Mouse (Mus musculus) lung, adult 2 months (tissue): Measurements from ENCODE around the gene Sptbn4. TPM values are rescaled to one million over a fixed set of nuclear protein-coding genes. Genes with fewer than 3 reads are reported as not detected.

Source experiments
- DNase-seq: peaks from one replicate; pipeline ENCODE4 v3.0.0; 2022
- H3K4me1 ChIP-seq: fragments of 200-500 bp; 2 replicates; pipeline ENCODE4 v1.6.1; 2011; ENCODE audit warnings: low read length; ENCODE audit not compliant: control insufficient read depth, insufficient read depth
- H3K4me3 ChIP-seq: fragments of 200-500 bp; replicated peaks from 2 replicates; pipeline ENCODE3; 2011; ENCODE audit warnings: low read depth, mild to moderate bottlenecking, control low read depth, low read length; ENCODE audit errors: extremely low read depth
- CTCF ChIP-seq: fragments of 200-500 bp; IDR thresholded peaks from 2 replicates; pipeline ENCODE4 v1.5.1; 2011; ENCODE audit warnings: mild to moderate bottlenecking, low read length, control low read depth; ENCODE audit not compliant: insufficient read depth
- POLR2A ChIP-seq: fragments of 200-500 bp; IDR thresholded peaks from 2 replicates; pipeline ENCODE4 v1.6.1; 2011; ENCODE audit warnings: low read depth, mild to moderate bottlenecking, control low read depth, low read length, borderline replicate concordance; ENCODE audit errors: extremely low read depth
- WGBS: fragments of 180-500 bp; shearing (Covaris S2); methylation state at CpG from one replicate; pipeline ENCODE4 v1.1.7; 2018; 5-methylcytosine and 5-hydroxymethylcytosine counted together
- polyA plus RNA-seq: library from polyadenylated mRNA; depleted of rRNA; stranded (reverse); fragments of >200 nt; gene quantifications from 2 replicates; pipeline ENCODE4 v1.2.3, GENCODE M21; 2012

Sptbn4 gene
- polyA plus RNA-seq, 1 experiment: 0.13 TPM

- Histone ChIP-seq H3K4me1 (no peaks in the 10 kb centered on the region), H3K4me3 (no peak overlapping the region)
- no peak for DNase-seq
- TF ChIP-seq POLR2A (no peak), CTCF (no peak)
- 6% methylated on average over 44 of the region's 44 CpGs for WGBS
Measured at GRCm38 (mm10) chr7:27371715-27372462, 75.6 kb downstream of the Sptbn4 start.

GRCm38 (mm10) chr7:27369111-27369510 is 78.4 kb downstream of the Sptbn4 start:
- no peak overlapping the region for H3K4me3 ChIP-seq
- no peaks in the 10 kb centered on the region for H3K4me1 ChIP-seq
- no peak for DNase-seq
- TF ChIP-seq POLR2A (no peak), CTCF (no peak)
- 78% methylated on average over 19 of the region's 19 CpGs for WGBS

DNA sequence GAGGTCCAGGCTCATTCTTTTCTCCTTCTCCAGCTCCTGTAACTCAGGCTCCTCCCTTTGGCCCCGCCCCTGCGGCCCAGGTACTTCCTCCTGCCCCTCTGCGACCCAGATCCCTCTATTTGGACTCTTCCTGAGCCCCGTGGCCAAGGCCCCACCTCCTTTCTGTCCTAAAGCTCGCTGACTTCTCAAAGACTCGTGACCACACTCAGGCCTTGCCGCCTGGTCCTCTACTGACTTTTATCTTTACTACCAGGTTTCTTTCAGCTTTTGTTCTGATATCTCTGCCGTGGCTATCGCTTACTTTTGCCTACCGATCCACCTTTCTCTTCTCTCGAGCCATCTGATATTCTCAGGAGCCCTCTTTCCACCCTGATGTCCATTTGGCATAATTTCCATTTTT is 79.5 kb downstream of the Sptbn4 start:
- TF ChIP-seq CTCF (no peak), POLR2A (no peak)
- H3K4me1 ChIP-seq: no peaks in the 10 kb centered on the region
- 15% methylated on average over 11 of the region's 11 CpGs for WGBS
- H3K4me3 ChIP-seq: no peak overlapping the region
- no peak for DNase-seq

GRCm38 (mm10) chr7:27366082-27366844 is 81.2 kb downstream of the Sptbn4 start:
- no peaks in the 10 kb centered on the region for H3K4me1 ChIP-seq
- no peak overlapping the region for H3K4me3 ChIP-seq
- 29% methylated on average over 21 of the region's 21 CpGs for WGBS
- no peak for DNase-seq
- TF ChIP-seq POLR2A (no peak), CTCF (no peak)

- H3K4me1 ChIP-seq: no peaks in the 10 kb centered on the region
- no peak for TF ChIP-seq CTCF
- TF ChIP-seq POLR2A: no peak
- no peak overlapping the region for H3K4me3 ChIP-seq
- no peak for DNase-seq
- WGBS: 9% methylated on average over 29 of the region's 29 CpGs
Measured at GRCm38 (mm10) chr7:27364379-27364778, 83.1 kb downstream of the Sptbn4 start.

DNA sequence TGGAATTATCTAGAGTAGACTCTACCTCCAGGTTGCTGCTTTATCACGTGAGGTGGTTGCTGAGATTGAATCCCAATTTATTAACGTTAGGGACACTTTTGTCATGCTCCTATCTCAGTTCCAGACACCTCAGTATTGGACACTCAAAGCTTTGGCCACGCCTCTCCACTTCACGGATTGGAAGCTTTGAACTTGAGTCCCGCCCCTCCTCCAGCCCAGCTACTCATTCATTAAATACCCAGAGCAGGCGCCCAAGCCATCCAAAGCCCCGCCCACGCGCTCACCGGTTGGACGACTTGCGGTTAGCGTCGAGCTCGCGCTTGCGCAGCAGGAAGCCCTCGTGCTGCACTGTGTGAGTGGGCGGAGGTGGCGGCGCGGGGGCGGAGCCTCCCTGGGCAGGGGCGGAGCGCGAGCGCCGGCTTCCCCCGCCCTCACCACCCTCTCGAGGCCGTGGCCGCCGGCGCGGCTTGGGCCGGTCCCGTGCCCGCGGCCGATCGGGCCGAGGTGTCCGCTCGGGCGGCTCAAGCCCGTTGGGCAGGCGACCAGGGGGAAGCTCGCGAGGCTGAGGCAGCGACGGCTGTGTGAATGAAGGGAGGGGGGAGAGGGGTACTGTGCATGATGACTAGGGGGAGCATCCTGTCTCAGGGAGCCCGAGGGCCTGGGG is 86.1 kb downstream of the Sptbn4 start:
- peaks cover 2% of the 10 kb centered on the region for H3K4me1 ChIP-seq
- H3K4me3 ChIP-seq: peak overlapping the region; percentile 38
- DNase-seq: peak; percentile 98
- whole genome bisulfite sequencing: under 1% methylated on average over 52 of the region's 52 CpGs
- TF ChIP-seq POLR2A (no peak), CTCF (no peak)

GRCm38 (mm10) chr7:27360749-27361148 is 86.7 kb downstream of the Sptbn4 start:
- no peak overlapping the region for H3K4me3 ChIP-seq
- WGBS: 48% methylated on average over 6 of the region's 6 CpGs
- H3K4me1 ChIP-seq: peaks cover 2% of the 10 kb centered on the region
- no peak for DNase-seq
- no peak for TF ChIP-seq POLR2A
- no peak for TF ChIP-seq CTCF

- peaks cover 2% of the 10 kb centered on the region for H3K4me1 ChIP-seq
- H3K4me3 ChIP-seq: no peak overlapping the region
- no peak for TF ChIP-seq POLR2A
- no peak for TF ChIP-seq CTCF
- DNase-seq: no peak
- 84% methylated on average over 9 of the region's 9 CpGs for WGBS
Measured at GRCm38 (mm10) chr7:27359706-27360358, 87.7 kb downstream of the Sptbn4 start.

DNA sequence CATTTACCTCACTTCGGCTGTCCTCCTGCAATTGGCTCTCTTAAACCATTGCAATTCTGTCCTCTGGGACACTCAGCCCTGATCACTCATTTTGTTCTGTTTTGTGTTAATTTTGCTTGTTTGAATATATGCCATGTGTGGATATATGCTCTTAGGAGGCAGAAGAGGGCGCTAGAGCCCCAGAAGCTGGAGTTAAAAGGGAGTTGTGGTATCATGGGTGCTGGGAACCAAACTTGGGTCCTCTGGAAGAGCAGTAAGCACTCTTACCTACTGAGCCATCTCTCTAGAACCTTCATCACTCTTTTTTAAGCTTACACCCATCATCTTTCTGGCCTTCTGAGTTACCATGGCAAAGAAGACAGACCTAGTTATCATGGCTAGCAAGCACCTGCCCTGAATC is 88.3 kb downstream of the Sptbn4 start:
- Histone ChIP-seq H3K4me1 (peaks cover 2% of the 10 kb centered on the region), H3K4me3 (no peak overlapping the region)
- TF ChIP-seq POLR2A: no peak
- TF ChIP-seq CTCF: no peak
- DNase-seq: no peak
- 67% methylated on average over 2 of the region's 2 CpGs for WGBS
